Mouse (Mus musculus) left cerebral cortex, postnatal 25 days (tissue): ENCODE results near the gene Casc4. TPM values are rescaled to one million over a fixed set of nuclear protein-coding genes. Genes with fewer than 3 reads are reported as not detected.

ENCODE experiments used
- DNase-seq, 2 experiments: peaks; one replicate each; pipeline ENCODE4 v3.0.0; 2022; ENCODE audit warnings: low spot score in 2 of 2, mixed read lengths in 1 of 2
- intact Hi-C: fragments of 180-260 bp; cut with DNase I; formaldehyde crosslinking; loops from one replicate; pipeline ENCODE4 v1.15.1; 2025
- total RNA-seq, 2 experiments: library from RNA; stranded (reverse); gene quantifications; 2 replicates each; pipeline ENCODE4 v1.2.3; 2021

The Casc4 gene
- total RNA-seq = 100 to 1,000 TPM; 113 to 119 TPM

DNA sequence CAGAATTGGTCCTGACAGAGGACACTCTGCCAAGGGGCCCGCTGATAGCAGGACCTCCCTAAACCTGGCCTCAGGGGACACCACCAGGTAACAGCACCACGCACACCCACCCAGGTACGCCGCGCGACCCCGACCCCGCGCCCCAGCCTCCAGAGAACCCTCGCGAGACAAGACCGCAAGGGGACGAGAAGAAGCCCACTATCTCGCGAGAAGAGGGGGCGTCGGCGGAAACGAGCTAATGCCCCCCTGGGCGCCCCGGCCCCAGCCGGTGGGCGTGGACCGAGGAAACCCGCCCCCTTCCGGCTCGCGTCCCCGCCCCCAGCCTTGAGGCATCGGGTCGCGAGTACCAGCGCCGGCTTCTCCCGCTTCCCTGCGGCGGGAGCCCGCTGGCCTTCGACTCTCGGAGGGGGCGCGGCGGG, at the start of gene Casc4:
Gene Casc4, plus strand, starts transcription at position 339 of the 419 bp plus-strand sequence.
- intact Hi-C loops = loop anchor here (2.0 kb wide), 1 partner anchor 90 kb away; the partner anchor contains the start of genes Ctdspl2 and Mageb3
- DNase-seq = peak; percentile 87

DNA sequence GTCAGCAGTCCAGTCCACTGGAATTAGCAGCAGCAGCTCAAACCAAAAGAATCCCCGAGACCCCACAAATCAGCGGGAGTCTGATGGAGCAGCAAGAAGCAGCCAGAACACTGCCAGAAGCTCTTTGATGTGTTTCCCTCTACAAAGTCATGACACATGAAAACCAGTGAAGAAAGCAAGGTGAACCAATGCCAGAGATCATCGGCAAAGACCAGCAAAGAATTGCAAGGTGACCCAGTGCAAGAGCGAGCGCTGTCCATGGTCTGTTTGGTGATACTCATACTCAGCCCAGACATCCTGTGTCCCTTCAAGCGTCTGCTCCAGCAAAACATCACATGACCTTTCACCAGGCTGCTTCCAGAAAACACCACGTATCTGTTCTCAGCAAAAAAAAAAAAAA, 45.0 kb upstream of the Casc4 start:
- no peak for DNase-seq
- intact Hi-C loops = no loop called here

DNA sequence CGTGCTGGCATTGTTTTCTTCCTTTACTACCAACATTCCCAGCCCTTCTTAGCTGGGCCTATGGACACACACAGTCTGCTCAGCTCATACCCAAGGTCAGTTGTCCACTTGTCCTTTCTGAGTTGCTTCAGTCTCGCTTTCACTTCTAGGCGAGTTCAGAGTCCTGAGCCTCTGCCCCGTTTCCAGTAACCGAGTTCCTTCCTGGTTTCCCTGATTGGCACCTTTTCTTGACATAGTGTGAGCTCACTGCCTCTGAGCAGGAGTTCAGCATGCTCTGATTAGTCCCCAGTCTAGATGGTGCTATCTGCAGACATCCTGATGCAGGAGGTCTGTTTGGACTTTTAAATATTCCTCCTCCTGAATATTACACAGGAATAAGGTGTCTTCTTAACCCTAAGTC, 42.1 kb upstream of the Casc4 start:
- no peak for DNase-seq
- intact Hi-C loops = no loop called here

DNA sequence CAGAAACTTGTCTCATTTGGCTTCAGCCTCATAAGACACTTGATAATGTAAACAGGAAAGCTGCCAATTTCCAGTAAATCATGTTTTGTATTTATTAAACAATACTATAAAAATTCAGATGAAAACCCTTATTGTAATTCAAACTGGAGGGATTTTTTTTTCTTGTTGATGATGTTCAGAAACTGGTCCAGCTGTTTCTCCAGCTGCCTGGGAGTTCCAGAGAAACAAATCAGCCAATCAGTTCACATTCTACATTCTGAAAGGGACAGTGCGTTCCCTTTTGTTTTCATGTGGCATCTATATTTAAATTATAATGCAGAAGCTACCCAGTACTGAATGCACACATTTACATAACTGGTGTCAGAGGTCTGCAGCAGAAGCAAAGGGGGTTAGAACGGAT, 40.6 kb upstream of the Casc4 start:
- DNase-seq = no peak
- intact Hi-C loops = no loop called here

DNA sequence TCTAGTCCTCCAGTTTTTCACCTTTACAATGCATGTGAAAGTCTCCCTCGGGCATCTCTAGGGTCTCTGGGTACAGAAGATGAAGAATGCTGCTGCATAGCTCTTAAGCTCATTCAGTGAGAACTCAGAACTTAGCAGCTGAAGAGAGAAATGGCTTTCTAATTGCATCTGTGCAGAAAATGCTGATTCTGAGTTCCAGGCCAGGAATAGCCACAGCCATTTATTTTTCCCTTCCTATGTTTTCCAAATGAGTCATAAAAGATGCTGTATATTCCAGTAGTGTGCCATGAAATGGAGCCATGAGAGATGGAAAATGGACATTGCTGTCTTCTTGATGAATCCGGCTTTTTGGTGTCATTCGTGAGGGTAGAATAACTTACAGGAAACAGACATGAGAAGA, 38.4 kb upstream of the Casc4 start:
- intact Hi-C loops = no loop called here
- peak in 1 of 2 experiments; percentile 56 for DNase-seq

DNA sequence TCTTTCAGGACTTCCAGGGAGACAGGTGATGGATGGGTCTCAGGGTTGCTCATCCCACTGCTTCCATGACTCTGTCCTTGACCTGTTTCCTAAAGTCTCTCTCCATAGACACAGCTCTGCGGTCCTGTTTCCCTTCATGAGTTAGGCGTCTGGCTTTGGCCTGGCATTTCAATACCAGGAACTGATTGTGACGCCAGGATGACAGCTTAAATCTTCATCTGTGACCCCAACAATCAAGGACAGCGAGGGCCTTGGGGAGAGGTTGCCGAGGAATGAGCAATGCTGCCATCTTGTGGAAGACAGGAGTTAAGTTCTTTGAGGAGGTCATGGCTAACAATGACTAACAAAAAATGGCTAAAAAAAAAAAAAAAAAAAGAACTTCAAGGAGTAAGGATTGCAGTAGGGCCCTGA, 34.3 kb upstream of the Casc4 start:
- peak; percentile 44 to 68 for DNase-seq
- intact Hi-C loops = loop anchor here (1.0 kb wide), 1 partner anchor 261 kb away; no protein-coding TSS in a partner anchor

DNA sequence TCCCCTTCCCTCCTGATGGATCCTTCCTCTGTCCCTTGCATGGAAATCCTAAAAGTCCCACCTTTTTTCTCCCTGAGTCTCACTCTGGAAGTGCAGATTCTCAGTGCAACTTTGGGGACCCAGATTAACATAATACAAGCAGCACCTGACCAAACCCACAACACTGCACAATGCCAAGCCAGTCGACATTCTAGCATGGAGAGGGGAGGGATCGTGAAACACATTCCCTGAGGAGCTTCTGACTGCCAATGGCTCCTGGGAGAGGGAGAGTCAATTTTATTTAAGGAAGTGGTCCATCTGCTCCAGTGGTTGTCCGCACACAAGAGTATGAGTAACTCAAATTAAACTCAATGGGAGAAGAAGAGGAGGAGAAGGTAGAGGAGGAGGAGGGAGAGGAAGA, 31.8 kb upstream of the Casc4 start:
- intact Hi-C loops = no loop called here
- DNase-seq = peak in 1 of 2 experiments; percentile 58

DNA sequence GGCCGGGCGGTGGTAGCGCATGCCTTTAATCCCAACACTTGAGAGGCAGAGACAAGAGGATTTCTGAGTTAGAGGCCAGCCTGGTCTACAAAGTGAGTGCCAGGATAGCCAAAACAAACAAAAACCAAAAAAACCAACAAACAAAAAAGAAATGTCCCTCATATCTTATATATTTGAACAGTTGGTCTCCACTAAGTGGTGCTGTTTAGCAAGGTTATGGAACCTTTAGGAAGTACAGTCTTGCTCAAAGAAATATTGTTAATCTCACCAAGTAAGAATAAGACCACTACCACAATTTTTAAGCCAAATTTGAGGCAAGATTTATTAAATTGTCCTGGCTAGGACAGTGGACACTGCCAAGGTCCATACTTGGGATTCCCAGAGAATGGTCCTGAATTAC, 25.3 kb upstream of the Casc4 start:
- no peak for DNase-seq
- intact Hi-C loops = no loop called here

DNA sequence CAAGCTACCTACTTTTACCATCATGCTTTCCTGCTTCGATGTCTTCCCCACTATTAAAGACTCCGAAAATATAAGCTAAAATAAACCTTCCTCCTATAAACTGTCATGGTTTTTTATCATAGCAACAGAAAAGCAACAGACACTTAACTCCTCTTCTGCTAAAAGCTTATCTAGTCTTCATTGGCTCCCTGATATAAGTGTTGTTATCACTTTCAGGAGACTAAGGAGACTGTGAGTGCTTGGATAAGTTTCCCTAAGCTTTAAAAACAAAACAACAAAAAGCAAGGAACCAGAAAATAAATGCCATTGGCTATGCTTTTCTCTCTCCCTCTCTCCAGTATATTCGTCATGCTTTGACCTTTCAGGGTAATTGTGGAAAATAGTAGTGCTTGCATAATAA, 24.5 kb upstream of the Casc4 start:
- intact Hi-C loops = no loop called here
- DNase-seq = no peak

DNA sequence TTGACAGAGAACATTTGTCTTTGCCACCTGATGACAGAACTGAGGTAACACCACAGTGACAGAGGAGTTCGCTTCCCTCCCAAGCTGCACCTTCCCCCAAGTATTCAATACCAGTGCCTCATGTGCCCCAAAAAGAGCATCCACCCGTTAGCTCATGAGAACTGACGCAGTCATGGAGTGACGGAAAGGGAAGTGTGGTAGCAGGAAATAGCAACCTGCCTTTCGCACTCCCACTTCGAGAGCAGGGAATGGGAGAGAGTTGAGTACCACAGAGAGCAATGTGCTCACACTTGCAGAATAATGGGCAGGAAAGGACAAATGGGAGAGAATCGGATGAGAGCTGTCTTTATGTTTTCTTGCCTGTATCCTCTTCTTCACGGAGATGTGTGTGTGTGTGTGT, 20.7 kb upstream of the Casc4 start:
- intact Hi-C loops = no loop called here
- peak in 1 of 2 experiments; percentile 68 for DNase-seq

DNA sequence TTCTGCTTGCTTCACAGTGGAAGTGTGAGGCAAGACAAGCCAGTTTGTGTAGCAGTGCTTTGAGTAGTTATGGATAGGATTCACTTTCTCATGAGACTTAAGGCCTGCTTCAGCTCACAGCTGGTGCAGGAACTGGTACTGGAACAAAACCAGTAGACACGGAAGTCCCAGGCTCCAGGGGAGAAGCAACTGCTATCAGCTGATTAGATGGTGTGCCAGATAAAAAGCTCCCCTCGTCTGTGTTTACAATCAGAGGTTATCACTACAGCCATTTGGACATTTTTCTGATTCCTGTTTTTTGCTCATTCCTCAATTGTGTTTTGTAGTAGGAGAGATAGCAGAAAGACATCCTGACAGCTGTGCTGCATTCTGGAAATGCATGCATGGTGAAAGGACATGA, 14.7 kb upstream of the Casc4 start:
- intact Hi-C loops = no loop called here

DNA sequence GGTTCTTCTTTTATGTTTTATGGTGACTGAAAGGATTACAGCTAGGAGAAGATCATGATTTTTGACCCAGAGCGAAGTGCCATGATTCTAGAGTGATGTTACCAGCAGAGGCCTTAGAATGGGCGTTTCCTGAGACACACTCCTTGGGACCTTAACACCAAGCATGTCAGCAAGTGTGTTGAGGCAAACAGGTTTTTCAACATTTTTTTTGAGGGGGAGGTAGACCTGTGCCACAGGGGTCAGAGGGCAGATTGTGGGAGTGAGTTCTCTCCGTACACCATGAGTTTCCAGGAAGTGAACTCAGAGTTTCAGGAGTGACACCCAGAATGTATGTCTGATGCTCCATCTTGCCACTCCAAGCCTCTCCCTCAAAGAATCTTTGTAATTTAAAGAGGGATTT, 12.8 kb upstream of the Casc4 start:
- intact Hi-C loops = no loop called here
- DNase-seq = no peak

More for the DNA sequence above, 14.7 kb upstream of the Casc4 start:
- no peak for DNase-seq

DNA sequence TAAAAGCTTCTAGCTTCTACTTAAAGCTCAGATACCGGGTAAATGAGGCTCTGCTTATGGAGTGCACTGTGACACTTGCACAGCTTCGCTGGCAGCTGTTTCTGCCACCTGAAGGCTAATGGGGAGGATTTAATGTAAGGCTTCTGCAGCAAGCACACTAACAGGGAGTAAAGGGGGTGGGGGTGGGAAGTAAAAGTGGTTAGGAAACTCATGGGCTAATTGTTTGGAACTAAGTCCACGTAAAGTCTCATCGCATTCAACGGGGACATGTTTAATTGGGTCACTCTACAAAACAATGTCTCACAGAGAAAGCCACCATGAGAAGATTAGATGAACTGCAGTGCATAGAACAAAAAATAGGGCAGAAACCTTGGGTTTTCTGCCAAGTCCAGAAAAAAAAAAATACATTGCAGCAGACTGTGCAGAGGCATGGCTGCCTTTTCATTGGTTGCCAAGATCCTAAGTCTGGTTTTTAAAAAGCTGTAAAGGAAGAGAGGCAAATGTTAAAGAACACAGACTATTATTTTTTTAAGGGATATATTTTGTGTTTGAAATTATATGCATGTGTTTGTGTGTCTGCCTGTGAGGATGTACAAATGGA, 7.3 kb upstream of the Casc4 start:
- intact Hi-C loops = no loop called here
- DNase-seq = peak in 1 of 2 experiments; percentile 59

DNA sequence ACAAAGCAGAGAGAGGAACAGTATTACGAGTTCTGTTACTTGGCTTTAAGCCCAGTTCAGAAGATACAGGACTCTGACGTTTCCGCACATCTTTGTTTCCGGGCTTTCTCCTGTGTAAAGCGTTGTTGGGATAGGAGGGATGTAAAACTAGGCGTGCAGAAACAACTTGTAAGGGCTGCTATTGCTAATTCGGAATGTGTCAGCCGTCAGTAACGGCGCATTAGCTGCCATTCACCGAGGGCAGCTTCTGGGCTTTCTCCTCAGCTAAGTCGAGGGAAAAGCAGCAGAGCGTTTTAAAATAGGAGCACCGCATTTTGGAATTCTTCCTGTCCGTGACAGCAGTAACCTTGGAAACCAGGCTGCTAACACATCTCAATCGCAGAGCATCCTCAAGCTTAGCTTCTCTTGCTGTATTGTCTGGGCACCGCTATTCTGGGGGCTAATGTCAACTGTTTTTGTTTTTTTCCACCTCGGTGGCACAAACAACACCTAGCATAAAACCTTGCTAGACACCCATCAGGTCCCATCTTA, 634 bp upstream of the Casc4 start:
- intact Hi-C loops = loop anchor here (2.0 kb wide), 1 partner anchor 91 kb away; the partner anchor contains the start of genes Ctdspl2 and Mageb3
- peak; percentile 58 to 74 for DNase-seq

DNA sequence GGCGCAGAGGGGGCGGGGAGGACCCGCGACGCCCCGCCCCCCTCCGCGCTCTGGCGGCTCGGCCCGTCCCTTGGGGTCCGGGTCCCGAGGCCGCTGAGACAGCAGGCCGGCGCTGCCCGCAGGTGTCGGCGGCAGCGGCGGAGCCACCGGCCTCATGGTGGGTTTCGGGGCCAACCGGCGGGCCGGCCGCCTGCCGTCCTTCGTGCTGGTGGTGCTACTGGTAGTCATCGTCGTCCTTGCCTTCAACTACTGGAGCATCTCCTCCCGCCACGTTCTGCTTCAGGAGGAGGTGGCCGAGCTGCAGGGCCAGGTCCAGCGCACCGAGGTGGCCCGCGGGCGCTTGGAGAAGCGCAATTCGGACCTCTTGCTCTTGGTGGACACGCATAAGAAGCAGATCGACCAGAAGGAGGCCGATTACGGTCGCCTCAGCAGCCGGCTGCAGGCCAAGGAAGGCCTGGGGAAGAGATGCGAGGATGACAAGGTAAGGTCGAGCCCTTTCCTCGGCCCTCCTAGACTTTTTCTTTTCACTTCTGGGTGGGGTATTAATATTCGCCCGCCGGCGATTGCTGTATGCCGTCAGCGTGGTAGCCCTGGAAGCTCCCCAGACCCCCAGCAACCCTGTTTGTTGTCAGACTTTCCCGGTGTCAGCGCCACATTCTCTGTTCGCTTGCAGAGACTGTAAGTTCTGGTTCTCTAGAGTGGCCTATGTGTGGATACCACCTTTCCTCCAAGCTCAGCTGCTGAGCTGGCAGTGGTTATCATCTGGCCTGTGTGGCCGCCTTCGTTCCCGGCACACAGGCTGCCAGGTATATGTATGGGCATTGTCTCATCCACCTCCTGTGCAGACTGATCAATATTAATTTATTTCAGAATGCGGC, 520 bp downstream of the Casc4 start:
- intact Hi-C loops = loop anchor here (2.0 kb wide), 1 partner anchor 90 kb away; the partner anchor contains the start of genes Ctdspl2 and Mageb3
- DNase-seq = peak; percentile 26 to 29

DNA sequence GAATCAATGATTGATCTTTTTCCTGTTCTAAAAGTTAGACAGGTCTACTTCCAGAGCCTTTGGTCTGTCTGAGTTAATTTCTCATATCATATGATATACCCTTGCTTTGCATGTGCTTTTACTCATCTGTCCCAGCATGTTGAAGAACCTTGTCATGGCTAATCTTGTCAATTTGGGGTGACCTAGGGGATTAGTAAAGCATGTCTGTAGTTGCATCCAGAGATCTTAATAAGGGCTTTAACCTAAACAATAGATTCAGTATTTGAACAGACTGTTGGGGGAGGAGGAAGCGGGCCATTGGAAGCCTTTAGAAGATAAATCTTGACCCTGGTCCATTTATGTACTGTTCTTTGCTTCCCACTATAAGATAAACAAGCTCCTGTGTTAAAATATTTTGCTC, 12.7 kb downstream of the Casc4 start:
- intact Hi-C loops = no loop called here
- no peak for DNase-seq

DNA sequence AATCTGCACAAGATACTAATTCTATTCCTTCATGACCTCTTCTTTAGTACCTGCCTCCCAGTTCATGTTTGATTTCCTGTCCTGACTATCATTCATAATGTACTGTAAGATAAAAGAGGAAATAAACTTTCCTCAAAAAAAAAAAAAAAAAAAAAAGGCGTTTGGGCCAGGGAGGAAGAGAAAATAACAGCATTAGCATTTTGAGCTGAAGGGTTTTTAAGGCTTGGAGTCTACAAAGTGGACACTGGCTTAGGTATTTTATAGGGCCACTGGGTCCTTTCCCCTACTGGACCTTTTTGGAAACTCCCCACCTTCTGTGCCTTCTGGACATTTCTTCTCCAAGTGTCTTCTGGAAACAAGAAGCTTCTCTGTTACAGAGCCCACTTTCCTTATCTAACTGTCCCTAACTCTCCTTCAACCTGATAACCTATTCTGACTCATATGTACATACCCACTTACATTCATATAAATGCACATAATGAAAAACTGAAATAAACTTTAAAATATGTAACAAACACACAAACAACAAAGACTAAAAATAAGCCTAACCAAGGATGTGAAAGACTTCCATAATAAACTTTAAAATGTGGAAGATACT, 18.8 kb downstream of the Casc4 start:
- intact Hi-C loops = no loop called here
- DNase-seq = no peak

DNA sequence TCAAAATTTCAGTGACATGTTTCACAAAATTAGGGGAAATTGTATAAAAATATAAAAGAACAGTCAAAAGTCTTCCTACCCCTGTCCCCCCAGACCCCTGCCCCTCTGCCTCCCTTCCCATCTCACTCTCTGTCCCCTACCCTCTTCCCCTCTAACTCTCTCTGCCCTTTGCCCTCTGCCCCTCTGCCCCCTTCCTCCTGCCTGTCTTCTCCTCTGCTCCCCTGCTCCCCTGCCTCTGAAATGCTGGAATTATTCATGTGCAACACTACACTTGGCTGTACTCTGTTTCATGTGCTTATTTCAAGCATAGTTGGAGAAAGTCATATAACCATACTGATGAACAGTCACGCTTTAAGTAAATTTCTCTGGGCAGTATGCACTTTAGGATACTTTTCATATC, 19.6 kb downstream of the Casc4 start:
- no peak for DNase-seq
- intact Hi-C loops = no loop called here

DNA sequence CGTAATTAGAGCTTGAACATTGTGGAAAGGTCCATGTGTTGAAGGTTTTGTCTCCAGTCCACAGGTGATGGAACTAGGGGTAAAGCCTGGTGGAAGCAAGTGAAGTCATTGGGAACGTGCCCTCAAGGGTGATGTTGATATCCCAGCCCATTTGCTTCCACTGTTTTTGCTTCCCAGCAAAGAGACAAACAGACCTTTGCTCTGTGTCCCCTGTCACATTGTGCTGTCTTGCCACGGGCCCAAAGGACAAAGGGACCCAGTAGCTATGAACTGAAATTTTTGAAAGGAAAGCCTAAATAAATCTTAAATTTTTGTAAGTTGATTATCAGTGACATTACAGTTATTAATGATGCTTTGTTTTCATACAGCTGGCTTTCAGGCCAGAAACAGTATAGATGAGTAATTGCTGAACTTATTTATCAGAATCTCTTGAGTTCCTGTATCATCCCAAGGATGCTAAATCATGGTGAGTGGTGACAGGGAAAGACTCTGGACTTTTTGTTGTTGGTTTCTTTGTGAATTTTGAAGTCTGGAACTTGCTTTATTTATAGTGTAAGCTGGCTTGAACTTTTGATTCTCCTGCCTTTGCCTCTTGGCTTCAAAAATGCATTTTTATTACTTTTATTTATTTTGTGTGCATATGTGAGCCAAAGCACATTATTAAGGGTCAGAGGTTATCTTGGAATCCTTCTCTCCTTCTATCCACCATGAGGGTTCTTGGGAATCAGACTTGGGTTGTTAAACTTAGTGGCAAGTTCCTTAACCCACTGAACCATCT, 22.1 kb downstream of the Casc4 start:
- intact Hi-C loops = no loop called here
- DNase-seq = no peak
